Mouse (Mus musculus) WW6 (cell line): ENCODE measurements around the gene Ndufs8.

Experiments used
- DNase-seq: peaks from one replicate; pipeline ENCODE4 v3.0.0-alpha.2; 2013; ENCODE audit warnings: low read depth, low spot score

Gene Ndufs8

DNA sequence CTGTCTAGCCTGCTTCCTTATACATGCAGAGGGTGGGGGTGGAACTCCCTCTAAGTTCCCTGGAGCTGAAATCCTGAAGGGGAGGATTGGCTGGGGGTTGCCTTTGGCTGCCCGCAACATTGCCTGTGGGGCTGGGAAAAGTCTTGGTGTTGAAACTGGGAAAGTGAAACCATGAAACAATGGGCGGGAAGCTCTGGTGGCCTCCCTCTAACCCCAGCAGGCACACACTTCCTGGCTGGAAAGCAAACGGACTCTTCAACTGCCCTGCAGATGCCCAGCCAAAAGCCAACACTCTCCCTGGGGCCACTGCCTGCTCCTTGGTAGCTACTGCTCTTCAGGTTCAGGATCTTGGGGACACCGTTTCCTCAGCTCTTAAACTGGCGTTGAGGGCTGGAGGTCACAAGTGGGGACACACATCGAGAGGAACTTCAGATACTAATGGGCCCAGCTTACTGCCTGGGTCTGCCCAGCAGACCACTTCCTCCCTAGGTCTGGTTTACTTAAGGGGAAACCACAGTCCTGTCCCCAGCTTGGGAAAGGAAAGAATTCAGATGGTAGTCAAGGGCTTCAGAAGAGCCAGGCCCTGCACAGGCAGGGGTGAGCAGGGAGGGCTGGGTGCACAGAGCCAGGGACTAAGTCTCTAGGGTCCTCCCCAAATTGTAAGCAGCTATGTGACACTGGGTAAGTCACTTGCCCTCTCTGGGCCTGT, 7.2 kb downstream of the Ndufs8 start:
- no peak for DNase-seq

DNA sequence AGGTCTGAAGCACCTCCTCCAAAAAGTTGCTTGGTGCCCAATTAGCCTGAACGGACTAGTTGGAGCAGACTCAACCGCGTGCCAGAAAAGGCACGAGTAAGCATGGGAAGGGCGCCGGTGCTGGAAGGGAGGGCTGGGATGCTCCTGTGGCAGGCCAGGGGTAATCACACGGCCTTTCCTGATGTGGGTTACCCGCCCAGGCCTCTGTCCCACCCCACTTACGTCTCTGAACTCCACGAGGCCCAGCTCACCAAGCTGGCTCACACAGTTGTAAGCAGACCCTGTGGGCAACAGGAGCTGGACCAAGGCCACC, 8.3 kb downstream of the Ndufs8 start:
- no peak for DNase-seq

DNA sequence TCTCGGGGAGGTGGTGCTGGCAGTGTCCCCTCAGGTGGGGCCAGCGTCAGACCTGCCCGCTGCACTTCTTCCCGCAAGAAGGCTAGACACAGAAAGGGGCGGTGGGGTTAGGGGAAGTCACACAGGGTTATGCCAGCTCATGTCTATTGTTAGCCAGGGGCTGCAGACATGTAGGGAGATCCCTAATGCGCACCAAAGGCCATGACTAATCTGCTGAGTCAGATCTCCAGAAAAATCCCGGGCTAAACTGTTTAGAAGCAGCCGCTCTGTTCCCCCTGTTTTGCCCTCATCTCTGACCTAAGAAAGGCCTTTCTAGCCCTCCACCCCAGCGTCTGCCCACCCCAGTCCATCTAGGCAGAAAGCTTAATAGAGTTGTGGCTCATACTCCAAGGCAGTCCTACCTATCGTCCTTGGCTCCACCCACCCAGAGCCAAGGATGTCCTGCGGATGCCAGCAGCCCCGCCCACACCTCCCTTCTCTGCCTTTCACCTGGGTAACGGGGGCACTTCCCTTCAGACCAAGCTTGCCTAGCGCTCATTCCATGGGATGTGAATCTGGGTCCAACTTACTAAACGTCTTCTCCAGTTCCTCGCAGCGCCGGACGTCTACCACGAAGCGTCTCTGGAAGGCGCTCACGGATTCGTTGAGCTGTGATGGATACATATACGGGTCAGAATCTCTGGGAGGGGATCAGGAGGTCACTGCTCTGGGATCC, 8.8 kb downstream of the Ndufs8 start:
- DNase-seq = peak; percentile 26

DNA sequence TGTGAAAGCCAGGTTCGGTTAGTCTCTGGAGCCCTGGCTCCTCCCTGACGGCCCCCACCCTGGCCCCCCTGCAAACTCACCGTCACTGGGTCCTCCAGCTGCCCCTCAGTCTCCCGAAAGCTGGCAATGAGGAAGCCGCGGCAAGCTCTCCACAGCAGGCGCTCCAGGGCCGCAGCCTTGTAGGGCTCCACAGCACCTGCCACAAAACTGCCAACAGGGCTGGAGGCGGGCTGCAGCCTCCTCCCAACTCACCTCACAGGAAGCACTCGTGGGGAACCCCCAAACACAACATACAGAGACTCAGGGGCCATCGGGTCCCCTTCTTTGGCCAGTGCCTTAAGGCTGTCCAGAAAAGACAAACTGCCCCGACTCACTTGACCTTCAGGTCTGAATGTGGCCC, 9.6 kb downstream of the Ndufs8 start:
- no peak for DNase-seq

DNA sequence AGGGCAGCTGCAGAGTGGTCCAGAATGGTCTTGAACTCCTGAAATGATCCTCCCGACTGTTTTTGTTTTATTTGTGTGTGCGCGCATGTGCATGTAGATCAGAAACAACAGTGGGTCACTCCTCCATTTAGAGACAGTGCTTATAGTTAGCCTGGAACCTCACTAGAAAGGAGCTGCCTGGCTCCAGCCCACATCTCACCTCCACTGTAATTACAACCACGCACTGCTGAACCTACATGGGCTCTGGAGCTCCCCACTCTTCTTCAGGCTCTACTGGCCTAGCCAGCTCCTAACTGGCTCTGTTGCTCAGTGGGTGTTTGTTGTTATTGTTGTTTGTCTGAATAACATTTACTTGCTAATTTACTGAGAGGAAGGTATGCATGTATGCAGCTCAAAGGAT, 13.0 kb downstream of the Ndufs8 start:
- DNase-seq = no peak

DNA sequence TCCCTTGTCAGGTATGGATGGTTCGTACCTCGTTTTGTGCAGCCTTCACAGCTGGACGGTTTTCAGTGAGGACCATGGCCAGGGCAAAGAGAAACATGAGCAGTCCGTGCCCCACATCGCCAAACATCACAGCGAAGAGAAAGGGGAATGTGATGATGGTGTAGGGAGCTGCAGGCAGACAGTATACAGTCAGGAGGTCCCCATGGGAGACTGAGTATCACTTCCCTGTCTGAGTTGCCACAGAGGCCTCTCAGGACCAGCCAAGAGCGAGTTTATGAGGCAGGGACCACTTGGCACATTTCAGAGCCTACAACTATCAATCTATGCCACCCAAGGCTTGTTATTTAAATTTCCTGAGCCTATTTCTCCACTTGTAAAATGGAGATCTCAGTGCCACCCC, 13.6 kb downstream of the Ndufs8 start:
- no peak for DNase-seq

DNA sequence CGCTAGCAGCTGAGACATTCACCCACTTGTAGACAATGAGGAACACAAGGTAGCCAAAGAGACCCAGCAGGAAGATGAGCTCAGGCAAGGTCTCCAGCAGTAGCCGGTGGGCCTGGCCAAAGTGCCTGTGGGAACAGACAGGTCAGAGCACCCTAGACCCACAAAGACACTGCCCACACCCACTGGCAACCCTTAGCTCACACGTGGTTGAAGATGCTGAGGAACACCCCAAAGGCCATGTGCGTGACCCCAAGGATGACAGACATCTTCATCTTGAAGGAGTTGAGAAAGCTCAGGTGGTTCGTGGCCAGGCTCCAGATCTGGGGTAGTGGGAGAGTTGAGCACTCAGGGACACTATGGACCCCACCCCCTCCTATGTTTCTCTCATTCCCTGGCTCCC, 15.0 kb downstream of the Ndufs8 start:
- DNase-seq = no peak

DNA sequence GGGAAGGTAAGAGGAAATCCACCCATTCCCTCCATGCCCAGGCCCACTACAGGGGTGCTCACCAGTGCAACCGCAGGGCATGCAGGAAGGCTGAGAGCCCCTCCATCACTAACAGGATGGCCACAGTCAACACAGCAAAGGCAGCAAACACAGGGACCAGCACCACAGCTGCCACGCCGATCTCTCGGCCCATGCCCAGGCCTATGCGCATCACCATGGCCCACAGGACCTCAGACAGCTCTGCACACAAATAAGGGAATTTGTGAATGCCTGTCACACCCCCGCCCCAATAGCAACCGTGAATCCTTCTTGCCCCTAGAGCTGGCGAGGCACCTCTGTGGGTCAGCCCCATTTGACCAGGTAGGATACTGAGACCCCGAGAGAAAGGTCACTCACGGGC, 16.4 kb downstream of the Ndufs8 start:
- no peak for DNase-seq

DNA sequence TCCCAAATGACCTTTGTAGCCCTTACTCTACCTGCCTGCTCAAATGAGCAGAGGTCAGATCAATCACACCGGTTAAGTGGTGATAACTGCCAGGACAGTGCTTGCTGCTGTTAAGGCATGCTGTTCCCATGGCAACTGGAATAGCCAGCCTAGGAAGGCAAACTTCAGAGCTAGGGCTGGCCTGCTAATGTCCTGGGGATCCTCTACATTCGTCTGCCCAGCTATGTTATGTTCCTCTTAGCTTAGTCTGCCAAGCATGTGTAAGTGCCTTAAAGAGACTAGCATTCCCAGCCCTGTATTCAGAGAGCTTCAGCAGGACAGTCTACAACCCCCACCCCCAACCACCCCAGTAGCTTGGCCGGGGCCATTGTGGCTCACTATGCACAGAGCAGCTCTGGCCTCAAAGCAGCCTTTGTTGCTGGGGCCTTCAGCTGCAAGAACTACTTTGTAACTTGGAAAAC, 17.4 kb downstream of the Ndufs8 start:
- no peak for DNase-seq

DNA sequence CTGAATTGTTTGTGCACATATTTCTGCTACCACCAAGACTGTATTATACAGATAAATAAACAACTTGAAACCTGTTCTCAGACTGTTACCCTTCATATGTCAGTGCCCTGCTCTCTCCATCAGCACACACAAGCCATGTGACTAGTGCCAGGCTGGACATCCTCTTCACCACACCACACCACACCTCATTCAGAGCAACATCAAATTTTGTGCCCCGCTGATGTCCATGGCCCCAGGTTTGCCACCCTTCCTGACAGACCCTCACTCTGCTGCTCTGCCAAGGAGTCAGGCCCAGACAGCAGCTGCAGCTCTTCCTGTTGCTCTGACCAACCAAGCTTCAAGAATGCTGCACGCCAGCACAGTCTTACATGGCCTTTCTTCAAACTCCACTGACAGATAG, 18.3 kb downstream of the Ndufs8 start:
- no peak for DNase-seq

DNA sequence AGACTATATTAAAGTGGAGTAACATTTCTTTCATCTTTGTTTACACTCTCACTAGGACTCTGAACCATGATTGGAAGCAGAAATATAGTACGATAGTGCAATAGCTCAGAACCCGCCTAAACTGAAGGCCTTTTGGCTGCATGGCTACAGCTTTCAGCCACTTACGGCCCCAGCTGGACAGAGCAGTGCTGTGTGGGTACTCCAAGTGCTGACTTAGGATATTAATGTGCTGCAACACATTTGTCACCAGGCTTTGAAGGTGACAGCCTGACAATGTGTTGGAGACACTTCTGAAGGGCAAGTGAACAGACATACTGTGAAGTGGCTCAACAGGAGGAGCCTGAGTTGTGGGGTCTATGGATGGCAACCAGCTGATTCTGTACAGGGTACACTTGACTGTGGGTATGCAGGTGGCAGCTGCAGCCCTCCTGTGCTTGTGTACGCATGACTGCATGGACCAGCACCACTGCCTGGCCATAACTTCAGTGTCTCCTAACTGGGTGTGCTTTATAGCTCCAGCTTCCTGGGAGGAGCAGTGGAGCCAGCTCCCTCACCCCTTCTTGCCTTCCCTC, 18.9 kb downstream of the Ndufs8 start:
- DNase-seq = no peak

DNA sequence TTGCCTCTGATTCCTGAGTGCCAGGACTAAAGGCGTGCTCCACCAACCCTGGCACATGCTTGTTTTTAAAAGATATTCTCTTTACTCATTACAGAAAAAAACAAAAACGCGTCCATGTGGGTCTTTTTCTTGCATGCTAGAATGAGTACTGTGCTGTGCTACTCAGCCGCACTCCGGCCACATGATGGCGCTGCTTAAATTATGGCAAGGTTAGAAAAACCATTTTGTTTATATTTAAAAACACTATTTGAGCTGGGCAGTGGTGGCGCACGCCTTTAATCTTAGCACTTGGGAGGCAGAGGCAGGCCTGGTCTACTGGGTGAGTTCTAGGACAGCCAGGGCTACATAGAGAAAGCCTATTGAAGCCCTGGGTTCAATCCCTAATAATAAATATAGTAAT, 22.4 kb downstream of the Ndufs8 start:
- no peak for DNase-seq

DNA sequence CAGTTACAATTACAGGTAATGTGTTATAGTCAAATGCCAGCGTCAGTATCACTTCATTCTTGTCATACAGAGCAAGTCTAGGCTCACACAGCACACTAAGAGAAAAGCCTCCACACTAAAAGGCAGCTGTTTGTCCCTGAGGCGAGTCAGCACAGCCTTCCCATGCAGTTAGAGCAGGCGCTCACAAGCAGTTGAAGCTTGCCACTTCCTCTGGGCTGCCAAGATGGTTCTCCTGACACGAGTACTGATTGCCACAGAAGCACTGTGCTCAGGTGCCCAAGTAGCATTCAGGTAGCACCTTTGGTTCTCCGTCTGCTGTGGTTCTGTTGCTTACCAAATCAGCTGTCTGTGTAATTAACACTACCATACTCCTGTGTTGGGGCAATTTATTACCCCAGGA, 23.5 kb downstream of the Ndufs8 start:
- DNase-seq = no peak

DNA sequence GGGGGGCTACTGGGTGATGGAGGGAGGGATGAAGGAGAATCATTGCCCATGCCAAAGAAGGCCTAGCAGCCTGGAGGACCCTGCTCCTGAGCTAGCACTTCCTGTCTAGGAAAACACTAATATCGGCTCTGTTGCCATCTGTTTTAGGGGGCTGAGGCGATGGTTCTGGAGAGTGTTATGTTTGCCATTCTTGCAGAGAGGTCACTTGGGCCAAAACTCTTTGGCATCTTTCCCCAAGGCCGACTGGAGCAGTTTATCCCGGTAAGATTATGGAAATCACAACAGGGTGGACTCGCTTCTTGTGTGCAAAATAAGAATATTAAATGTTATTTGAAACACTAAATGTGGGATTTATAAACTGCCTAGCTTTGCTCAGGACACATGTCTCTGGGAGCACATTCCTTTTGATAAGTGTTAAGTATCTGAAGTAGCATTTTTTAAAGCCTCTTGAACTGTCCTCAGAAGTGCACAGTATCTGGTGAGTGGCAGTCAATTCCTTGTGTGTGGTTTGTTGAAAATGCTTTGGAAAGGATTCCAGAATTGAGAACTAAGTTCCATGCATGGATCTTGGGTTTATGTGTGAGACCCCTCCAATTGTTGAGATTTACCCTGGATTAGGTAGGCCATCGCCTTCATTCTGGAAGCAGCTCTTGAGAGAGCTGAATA, 28.1 kb downstream of the Ndufs8 start:
- DNase-seq = no peak

DNA sequence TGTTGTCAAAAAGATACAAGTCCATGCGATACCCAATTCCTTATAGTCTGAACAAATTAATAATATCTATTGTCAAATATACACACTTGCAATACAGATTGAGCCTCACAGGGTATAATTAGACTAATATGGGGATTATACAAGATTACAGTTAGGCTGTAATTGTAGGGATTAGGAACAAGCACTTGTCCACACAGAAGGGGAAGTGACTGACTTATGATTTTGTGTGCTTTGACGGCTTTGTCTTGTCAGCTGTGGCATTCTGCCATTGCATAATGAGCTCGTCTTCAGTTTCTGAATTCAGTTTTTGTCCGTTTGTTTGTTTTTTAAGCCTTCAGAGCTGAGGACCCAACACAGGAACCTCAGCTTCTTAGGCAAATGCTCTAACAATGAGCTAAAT, 30.4 kb downstream of the Ndufs8 start:
- DNase-seq = no peak

DNA sequence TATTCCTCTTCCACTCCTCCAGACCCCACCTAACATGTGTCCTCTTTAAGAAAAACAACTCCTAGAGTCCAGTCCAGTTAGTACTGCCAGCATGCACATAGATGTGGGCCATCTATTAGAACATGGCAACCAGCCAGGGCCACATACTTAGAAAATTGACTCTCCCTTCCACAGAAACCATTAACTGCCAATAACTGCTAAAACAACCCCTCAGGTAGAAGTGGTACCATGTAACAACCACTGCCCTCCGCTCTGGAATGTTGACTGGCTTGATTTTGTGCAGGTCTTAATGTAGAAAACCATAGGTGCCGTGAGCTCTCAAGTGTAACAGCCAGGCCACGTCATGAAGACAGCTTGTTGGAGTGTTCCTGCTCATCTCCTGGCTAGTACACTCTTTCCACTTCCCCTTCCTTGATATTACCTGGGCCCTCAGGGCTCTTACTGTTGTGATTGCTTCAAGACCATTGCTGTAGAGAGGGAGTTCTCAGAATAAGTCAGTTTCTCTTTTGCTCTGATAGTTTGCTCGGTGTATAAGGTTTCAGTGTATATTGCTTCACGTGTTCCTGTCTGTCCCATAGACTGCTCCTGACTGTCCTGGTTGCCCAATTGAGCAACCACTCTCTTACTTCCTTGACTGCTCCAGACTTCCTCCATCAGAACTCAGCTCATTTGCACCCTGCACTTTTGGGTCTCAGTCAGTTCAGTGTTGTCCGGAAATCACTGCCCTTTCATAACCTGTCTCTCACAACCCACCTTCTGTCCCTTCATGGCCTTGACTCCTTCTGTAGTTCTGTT, 32.3 kb downstream of the Ndufs8 start:
- DNase-seq = no peak

DNA sequence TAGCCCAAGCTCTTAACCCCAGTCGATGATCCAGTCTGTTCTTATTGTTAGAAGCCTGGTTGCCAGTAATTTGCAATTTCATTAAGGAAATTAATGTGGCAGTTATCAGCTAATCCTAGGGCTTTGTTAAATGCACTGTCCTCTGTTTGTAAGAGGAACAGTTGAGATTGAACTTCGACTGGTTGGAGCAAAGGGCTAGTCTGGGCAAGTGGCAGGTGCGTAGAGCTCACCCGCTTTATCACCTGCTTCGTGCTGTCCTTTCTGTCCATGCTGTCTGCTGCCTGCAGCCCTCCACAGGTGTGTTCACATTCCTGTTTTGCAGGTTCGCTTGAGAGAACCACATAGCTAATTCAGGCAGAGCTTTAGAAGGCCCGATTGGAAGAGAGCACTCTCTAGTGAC, 37.5 kb downstream of the Ndufs8 start:
- no peak for DNase-seq

DNA sequence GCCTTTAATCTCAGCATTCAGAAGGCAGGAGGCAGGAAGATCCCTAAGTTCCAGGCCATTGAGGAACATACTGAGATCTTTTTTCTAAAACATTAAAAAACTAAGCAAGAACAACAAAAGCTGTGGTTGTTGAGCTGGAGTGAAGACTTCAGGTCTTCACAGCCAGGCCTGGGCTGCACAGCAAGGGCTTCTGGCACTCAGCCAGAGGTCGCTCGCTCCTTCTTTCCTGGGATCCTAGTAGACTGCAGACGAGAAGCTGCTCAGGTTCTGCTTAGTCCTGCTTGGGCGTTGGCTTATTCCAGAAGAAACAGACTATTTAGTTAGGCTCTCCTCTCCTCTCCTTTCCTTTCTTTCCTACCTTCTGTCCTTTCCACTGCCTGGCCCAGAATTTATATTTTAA, 40.2 kb downstream of the Ndufs8 start:
- no peak for DNase-seq

DNA sequence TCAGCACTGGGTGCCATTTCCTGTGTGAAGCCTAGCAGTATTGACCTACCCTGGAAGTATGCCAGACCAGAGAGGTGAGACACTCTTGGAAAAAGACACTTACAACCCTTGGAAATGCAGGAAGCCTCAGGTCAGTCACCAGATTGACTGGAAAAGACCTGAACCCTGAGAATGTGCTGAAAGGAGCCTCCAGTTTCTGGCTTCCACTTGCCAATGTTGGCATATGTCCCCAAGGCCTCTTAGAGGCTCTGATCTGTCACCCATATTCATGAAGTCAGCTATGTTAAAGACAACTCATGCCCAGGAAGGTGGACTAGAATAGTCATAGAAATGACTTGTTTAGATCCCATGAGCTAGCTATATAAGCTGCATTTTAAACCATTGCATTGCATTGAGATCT, 41.1 kb downstream of the Ndufs8 start:
- no peak for DNase-seq

DNA sequence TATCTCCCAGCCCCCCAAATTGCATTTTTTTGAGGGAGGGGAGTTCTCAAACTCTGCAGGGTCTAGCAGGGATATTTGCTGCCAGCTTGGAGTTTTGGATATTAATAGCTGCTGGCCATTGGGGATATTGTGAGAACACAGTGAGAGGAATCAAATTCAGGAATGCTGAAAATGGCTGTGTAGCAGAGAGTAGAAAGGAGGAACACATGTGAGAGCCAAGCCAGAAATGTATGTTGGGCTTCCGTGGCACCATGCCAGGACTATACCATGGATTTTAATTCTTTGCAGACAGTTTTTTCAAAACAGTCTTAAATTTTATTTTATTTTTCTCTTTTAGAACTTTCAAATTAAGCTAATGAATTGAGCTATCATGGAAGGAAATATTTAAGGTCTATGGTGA, 44.3 kb downstream of the Ndufs8 start:
- no peak for DNase-seq

DNA sequence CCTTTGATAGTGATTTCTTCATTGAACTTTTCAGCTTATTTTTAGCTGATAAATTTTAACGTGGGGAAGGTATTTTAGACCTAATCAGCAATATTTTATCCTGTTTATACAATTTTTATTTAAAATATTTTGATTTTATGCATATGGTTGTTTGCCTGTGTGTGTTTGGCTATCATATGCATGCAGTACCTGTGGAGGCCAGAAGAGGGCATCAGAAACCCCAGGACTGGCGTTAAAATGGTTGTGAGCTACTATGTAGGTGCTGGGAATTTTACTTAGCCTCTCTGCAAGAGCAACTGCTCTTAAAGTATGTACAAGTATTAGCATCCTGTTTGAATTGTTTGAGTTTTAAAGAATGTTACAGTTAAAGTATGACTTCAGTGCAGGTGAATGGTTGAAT, 47.6 kb downstream of the Ndufs8 start:
- no peak for DNase-seq

DNA sequence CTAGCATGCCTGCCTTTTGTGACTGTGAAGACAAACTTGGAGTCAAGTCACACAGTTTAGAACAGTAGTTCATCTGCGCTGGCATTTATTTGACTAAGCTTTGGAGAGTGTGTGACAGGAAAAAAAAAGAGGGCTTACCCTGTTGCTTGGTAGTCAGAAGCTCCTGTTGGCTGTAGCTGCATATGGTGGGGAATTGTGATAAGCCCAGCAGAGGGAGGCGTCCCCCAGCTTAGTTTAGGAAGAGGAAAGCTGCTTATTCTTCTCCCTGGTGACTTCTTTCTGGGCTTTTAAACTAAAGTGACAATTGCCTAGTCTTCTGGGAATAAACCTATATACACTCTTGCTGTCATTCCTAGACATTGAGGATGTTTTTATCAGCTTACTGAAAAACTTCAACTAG, 49.9 kb downstream of the Ndufs8 start:
- DNase-seq = no peak
